Mouse (Mus musculus): ENCODE measurements around the gene Rtl6. TPM values are rescaled to one million over a fixed set of nuclear protein-coding genes. Genes with fewer than 3 reads are reported as not detected.

Gene Rtl6
- polyA plus RNA-seq, 1 experiment from 2014 or later, result 0.74 TPM

DNA sequence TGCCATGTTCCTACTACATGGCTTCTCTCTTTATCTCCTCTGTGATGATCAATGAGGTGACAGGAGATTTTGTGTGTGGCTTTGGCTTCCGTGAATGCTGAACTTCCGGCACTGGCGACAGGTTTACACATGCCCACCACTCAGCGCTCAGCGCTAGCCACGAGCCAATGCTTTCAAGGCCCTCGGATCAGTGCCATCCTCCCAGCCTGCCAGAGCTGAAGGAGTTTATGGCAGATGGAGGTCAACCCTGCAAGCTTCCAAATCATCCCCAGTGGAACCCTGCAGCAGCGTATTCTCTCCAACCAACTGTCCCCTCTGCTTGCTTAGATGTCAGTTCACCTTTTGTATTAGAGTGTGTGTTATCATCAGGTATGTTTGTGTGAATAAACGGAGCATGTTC is 21.0 kb downstream of the Rtl6 start:
- H3K27me3 ChIP-seq, result no peaks in the 10 kb centered on the region
- 82% methylated on average over 9 of the region's 9 CpGs for WGBS (ENCODE audit: insufficient replicate concordance)

DNA sequence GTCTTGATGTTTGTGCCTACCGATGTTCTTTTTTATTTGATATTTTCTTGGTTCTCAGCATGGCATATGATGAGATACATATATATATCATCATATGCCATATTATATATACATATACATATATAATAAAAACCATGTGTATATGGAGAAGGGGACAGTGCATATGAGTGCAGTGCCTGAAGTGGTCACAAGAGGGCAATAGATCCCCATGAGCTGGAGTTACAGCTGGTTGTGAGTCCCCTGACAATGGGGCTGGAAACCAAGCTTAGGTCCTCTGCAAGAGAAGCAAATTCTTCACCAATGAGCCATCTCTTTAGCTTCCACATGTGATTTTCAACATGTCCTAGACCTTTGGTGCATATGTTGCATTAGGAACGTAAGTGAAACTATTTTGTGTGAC is 21.7 kb downstream of the Rtl6 start:
- no peak for ATAC-seq (ENCODE audit: insufficient read depth)
- Histone ChIP-seq H3K4me1 (replicated peaks) (no peaks in the 10 kb centered on the region), H3K27ac (replicated peaks) (no peak overlapping the region), H3K36me3 (replicated peaks) (no peaks in the 10 kb centered on the region), H3K4me2 (no peak overlapping the region), H3K9me3 (replicated peaks) (no peaks in the 10 kb centered on the region), H3K9ac (no peak overlapping the region), H3K4me3 (replicated peaks) (no peak overlapping the region), H3K27me3 (no peaks in the 10 kb centered on the region)
- 77% methylated on average over 2 of the region's 2 CpGs for WGBS (ENCODE audit: insufficient replicate concordance)

More for the DNA sequence above, 21.0 kb downstream of the Rtl6 start:
- no peak overlapping the region for H3K9ac ChIP-seq
- no peak overlapping the region for H3K4me3 ChIP-seq (replicated peaks)
- H3K27ac ChIP-seq (replicated peaks), result no peak overlapping the region
- H3K9me3 ChIP-seq (replicated peaks), result no peaks in the 10 kb centered on the region
- no peak for ATAC-seq (ENCODE audit: insufficient read depth)
- no peaks in the 10 kb centered on the region for H3K4me1 ChIP-seq (replicated peaks)
- no peaks in the 10 kb centered on the region for H3K36me3 ChIP-seq (replicated peaks)
- no peak overlapping the region for H3K4me2 ChIP-seq

DNA sequence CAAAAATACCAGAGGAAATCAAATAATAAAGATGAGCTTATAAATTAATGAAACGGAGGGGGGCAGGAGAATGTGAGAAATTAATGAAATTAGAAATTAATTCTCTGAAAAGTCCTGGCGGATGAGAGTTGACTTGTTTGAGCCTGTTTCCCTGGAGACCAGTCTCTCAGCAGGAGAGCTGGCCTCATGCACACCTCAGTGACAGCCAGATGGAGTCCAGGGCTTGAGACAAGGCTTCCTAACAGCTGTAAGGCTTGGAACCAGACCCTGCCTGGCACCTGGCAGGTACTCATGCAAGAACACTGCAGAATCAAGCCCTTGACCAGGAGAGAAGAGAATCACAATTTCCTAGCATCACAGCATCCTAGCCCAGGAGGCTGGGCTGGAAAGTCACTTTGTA is 25.4 kb downstream of the Rtl6 start:
- Histone ChIP-seq H3K9ac (no peak overlapping the region), H3K27ac (replicated peaks) (no peak overlapping the region), H3K36me3 (replicated peaks) (no peaks in the 10 kb centered on the region), H3K4me1 (replicated peaks) (no peaks in the 10 kb centered on the region), H3K4me2 (no peak overlapping the region), H3K27me3 (no peaks in the 10 kb centered on the region; the same call in 1 of the 2 replicates), H3K4me3 (replicated peaks) (no peak overlapping the region), H3K9me3 (replicated peaks) (no peaks in the 10 kb centered on the region)
- 56% methylated on average over 2 of the region's 2 CpGs for WGBS (ENCODE audit: insufficient replicate concordance)
- ATAC-seq (ENCODE audit: insufficient read depth), result no peak

DNA sequence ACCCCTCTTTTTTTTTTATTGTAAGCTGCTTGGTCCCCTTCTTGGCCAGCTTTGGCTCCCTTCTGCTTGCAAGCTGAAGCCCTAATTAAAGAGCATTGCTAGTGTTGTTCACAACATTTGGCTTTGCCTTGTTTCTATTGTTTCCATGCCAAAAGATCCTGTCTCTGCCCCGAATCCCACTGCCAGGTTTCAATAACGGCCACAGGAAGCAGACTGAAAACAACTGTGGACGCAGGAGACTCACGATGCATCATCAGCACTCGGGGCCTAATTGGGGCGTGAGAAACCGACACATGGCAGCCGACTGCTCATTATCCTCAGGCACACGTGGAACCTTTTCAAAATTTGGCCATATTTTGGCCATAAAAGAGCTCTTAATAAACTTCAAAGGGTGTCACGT is 26.1 kb downstream of the Rtl6 start:
- Histone ChIP-seq H3K4me2 (no peak overlapping the region), H3K27me3 (no peaks in the 10 kb centered on the region; the same call in 1 of the 2 replicates), H3K9ac (no peak overlapping the region), H3K4me1 (replicated peaks) (no peaks in the 10 kb centered on the region), H3K36me3 (replicated peaks) (no peaks in the 10 kb centered on the region), H3K4me3 (replicated peaks) (no peak overlapping the region), H3K27ac (replicated peaks) (no peak overlapping the region), H3K9me3 (replicated peaks) (no peaks in the 10 kb centered on the region)
- 47% methylated on average over 10 of the region's 10 CpGs for WGBS (ENCODE audit: insufficient replicate concordance)
- no peak for ATAC-seq (ENCODE audit: insufficient read depth)

DNA sequence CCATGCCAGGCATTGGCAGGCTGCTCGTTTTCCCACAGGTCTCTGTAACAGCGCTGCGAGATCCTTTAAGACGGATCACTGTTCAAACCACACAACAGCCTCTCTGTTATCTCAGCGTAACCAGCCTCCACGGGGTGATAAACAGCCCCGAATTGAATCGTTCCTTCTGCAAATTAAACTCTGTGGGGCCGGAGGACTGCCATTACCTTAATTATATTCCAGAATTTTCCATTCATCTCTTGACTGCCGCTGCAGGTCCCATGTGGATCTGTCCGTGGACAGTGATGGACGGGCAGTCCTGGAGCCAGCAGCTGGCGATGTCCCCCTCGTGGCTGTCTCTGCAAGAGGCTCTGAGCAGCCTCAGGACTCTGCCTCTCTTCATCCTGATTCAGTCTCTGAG is 30.7 kb downstream of the Rtl6 start:
- H3K4me3 ChIP-seq (replicated peaks), result no peak overlapping the region
- ATAC-seq (ENCODE audit: insufficient read depth), result no peak
- H3K27ac ChIP-seq (replicated peaks), result no peak overlapping the region
- no peak overlapping the region for H3K9ac ChIP-seq
- WGBS (ENCODE audit: insufficient replicate concordance), result 40% methylated on average over 14 of the region's 14 CpGs
- no peaks in the 10 kb centered on the region for H3K4me1 ChIP-seq (replicated peaks)
- no peaks in the 10 kb centered on the region for H3K9me3 ChIP-seq (replicated peaks)
- H3K27me3 ChIP-seq, result no peaks in the 10 kb centered on the region; the same call in 1 of the 2 replicates
- no peaks in the 10 kb centered on the region for H3K36me3 ChIP-seq (replicated peaks)
- H3K4me2 ChIP-seq, result no peak overlapping the region

DNA sequence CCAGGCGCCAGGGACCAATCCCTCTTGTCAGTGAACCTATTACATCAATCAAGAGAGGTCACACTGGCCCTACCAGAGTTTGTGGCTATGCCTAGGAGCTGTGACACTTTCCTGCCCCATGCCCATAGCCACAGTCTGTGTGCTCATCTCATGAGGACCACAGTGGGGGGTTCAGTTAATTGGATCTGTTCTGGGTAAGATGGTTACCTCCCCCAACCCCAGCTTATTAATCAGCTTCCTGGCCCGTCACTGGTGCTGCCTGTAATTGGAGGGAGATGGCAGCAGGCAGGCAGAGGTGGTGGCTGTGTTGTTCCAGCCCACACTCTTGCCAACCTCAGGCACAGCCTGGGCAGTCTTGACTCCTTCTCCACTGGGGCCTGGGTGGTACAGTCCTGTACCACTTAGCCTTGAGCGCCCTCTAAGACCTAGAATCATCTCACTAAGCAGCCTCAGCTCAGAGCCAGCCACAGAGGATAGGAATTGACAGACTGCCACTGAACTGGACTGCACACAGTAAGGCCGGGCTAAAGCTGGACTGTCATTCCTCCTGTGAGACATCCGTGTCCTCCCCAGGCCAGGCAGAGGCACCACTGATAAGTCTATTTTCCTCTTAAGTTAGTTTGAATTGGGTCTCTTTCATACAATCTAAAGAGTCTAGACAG is 32.3 kb downstream of the Rtl6 start:
- Histone ChIP-seq H3K9me3 (replicated peaks) (no peaks in the 10 kb centered on the region), H3K36me3 (replicated peaks) (no peaks in the 10 kb centered on the region), H3K27ac (replicated peaks) (no peak overlapping the region), H3K9ac (no peak overlapping the region), H3K4me1 (replicated peaks) (no peaks in the 10 kb centered on the region), H3K27me3 (no peaks in the 10 kb centered on the region; the same call in 1 of the 2 replicates), H3K4me3 (replicated peaks) (no peak overlapping the region), H3K4me2 (no peak overlapping the region)
- 48% methylated on average over 5 of the region's 5 CpGs for WGBS (ENCODE audit: insufficient replicate concordance)
- ATAC-seq (ENCODE audit: insufficient read depth), result no peak

DNA sequence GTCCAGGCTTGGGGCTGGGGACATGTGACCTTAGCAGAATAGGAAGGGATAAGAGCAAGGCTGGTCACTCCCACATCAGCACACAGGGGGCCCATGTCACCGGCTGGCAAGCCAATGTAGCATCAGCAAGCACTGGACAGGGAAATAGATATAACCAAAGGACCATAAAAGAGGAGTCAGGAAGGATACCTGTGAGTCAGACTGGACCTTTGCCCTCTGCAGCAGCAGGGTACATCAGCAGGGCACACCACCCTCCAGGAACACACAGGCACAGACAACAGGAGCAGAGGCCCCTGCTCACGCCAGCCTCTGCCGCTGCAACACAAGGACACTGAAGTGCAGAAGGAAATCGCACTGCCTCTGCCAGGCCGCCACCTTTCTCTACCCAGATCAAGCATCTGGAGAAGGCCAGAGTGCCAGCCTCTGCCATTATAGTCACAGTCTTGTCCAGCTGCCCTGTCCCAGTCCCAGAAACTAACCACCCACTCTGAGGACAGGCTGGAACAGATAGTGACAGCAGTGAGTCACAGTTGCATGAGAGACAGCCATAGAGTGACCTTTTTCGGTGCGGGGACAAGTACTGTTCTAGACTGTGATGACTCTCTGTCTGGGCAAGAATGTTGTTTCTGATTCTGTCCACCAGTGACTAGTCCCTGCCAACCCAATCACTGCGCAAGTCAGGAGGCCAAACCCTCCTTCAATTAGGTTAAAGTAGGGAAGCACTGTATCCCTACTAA is 34.5 kb downstream of the Rtl6 start:
- no peaks in the 10 kb centered on the region for H3K4me1 ChIP-seq (replicated peaks)
- no peak overlapping the region for H3K4me2 ChIP-seq
- 68% methylated on average over 8 of the region's 8 CpGs for WGBS (ENCODE audit: insufficient replicate concordance)
- no peak overlapping the region for H3K4me3 ChIP-seq (replicated peaks)
- no peaks in the 10 kb centered on the region for H3K36me3 ChIP-seq (replicated peaks)
- no peak for ATAC-seq (ENCODE audit: insufficient read depth)
- no peak overlapping the region for H3K27ac ChIP-seq (replicated peaks)
- H3K9me3 ChIP-seq (replicated peaks), result no peaks in the 10 kb centered on the region
- no peak overlapping the region for H3K9ac ChIP-seq
- H3K27me3 ChIP-seq, result no peaks in the 10 kb centered on the region; the same call in 1 of the 2 replicates

DNA sequence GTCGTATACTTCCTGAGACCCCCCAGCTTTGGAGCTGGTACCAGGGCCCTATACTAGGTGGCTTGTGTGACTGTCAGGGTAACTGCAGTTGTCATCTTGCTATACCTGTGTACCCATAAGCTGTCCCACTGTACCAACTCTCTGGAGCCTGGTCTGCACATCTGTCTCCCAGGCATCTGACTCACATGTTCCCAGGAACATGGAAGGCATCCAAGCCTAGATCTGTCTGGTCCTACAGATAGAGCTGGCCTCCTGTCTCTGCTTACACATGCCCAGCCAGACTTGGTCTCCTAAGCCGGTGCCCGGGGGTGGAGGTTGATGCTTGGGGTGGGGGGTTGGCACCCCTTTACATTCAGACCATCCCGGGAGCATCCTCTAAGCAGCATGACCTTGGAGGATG is 36.1 kb downstream of the Rtl6 start:
- no peak overlapping the region for H3K9ac ChIP-seq
- WGBS (ENCODE audit: insufficient replicate concordance), result 70% methylated on average over 4 of the region's 4 CpGs
- ATAC-seq (ENCODE audit: insufficient read depth), result no peak
- H3K4me3 ChIP-seq (replicated peaks), result no peak overlapping the region
- no peaks in the 10 kb centered on the region for H3K36me3 ChIP-seq (replicated peaks)
- H3K4me1 ChIP-seq (replicated peaks), result no peaks in the 10 kb centered on the region
- no peak overlapping the region for H3K27ac ChIP-seq (replicated peaks)
- H3K4me2 ChIP-seq, result no peak overlapping the region
- no peaks in the 10 kb centered on the region for H3K27me3 ChIP-seq
- H3K9me3 ChIP-seq (replicated peaks), result no peaks in the 10 kb centered on the region

DNA sequence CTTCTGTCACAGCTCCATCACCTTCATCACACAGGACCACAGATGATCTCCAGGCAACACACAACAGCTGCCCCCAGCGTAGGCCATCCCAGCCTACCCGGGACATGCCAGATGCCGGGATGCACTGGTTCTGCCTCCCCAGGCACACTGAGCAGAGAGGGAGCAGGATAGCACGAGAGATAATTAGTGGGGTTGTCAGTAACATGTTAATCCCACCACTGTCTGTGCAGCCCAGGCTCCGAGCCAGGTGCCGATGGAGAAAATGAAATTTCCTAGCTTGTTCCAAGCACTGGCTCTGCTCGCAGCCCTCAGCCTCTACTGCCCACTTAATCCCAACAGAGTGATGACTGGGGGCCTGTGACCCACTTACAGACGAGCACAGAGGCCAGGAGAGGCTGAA is 39.1 kb downstream of the Rtl6 start:
- no peak overlapping the region for H3K27ac ChIP-seq (replicated peaks)
- H3K4me3 ChIP-seq (replicated peaks), result no peak overlapping the region
- ATAC-seq (ENCODE audit: insufficient read depth), result no peak
- no peaks in the 10 kb centered on the region for H3K36me3 ChIP-seq (replicated peaks)
- H3K4me2 ChIP-seq, result no peak overlapping the region
- 54% methylated on average over 8 of the region's 8 CpGs for WGBS (ENCODE audit: insufficient replicate concordance)
- no peaks in the 10 kb centered on the region for H3K27me3 ChIP-seq
- H3K9me3 ChIP-seq (replicated peaks), result no peaks in the 10 kb centered on the region
- no peak overlapping the region for H3K9ac ChIP-seq
- no peaks in the 10 kb centered on the region for H3K4me1 ChIP-seq (replicated peaks)

DNA sequence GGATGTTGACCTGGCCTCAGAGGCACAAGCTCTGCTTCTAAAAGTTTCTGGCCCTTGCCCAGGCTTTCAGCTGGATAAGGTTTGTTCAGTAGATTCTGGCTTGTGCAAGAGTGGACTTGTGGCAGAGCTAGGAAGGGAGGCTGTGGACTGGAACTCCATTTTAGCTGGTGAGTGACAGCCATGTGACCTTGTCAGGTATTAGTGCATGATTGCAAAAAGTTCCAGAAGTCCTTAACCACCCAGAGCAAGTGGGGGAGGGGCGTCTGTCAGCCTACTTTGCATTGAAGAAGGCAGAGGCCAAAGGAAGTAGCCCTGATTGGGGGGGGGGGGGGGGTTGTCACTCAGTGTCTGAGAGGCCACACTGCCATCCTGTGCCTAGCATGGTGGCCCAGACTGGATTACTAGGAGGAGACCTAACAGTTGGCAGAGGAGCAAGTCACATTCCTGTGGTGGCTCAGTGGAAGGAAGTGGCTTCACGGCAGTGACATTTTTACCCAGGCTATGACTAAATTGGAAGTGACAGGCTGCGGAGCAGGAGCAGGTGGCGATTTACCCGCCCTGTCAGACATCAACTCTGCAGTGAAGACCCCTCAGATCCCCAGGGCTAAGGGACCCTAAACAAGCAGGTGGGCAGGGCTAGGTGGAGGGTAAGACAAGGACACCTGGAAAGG is 44.9 kb downstream of the Rtl6 start:
- H3K27me3 ChIP-seq, result no peaks in the 10 kb centered on the region
- no peak overlapping the region for H3K4me3 ChIP-seq (replicated peaks)
- 15% methylated on average over 5 of the region's 5 CpGs for WGBS (ENCODE audit: insufficient replicate concordance)
- H3K9me3 ChIP-seq (replicated peaks), result no peaks in the 10 kb centered on the region
- no peak overlapping the region for H3K4me2 ChIP-seq
- peaks cover 11% of the 10 kb centered on the region for H3K4me1 ChIP-seq (replicated peaks)
- H3K27ac ChIP-seq (replicated peaks), result no peak overlapping the region
- peak; percentile 28; the same call in 1 of the 2 replicates for ATAC-seq (ENCODE audit: insufficient read depth)
- H3K9ac ChIP-seq, result no peak overlapping the region
- H3K36me3 ChIP-seq (replicated peaks), result no peaks in the 10 kb centered on the region

DNA sequence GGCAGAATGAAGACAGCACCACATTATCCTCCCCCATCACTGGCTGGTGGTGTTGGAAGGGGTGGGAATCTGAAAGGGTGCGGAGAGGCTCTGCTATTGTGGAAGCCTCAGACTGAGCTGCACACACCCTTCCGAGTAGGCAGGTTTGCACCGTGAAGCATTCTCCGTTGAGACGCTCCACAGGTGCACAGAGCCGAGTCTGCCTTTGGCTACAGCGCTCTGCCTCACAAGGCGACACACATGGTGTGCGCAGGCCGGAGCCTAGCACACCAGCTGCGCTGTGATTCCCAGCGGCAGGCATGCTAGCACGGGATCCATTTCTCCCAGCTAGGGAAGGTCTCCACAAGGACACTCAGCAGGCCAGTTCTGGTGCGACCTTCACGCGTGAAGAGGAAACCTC is 47.6 kb downstream of the Rtl6 start:
- Histone ChIP-seq H3K4me1 (replicated peaks) (peaks cover 11% of the 10 kb centered on the region), H3K4me2 (no peak overlapping the region), H3K9ac (no peak overlapping the region), H3K36me3 (replicated peaks) (no peaks in the 10 kb centered on the region), H3K27ac (replicated peaks) (no peak overlapping the region), H3K27me3 (no peaks in the 10 kb centered on the region), H3K4me3 (replicated peaks) (no peak overlapping the region), H3K9me3 (replicated peaks) (no peaks in the 10 kb centered on the region)
- WGBS (ENCODE audit: insufficient replicate concordance), result 72% methylated on average over 16 of the region's 16 CpGs
- ATAC-seq (ENCODE audit: insufficient read depth), result no peak
